Comparison of ENCODE assay signal across 9 mouse cellular contexts in the genomic region with DNA sequence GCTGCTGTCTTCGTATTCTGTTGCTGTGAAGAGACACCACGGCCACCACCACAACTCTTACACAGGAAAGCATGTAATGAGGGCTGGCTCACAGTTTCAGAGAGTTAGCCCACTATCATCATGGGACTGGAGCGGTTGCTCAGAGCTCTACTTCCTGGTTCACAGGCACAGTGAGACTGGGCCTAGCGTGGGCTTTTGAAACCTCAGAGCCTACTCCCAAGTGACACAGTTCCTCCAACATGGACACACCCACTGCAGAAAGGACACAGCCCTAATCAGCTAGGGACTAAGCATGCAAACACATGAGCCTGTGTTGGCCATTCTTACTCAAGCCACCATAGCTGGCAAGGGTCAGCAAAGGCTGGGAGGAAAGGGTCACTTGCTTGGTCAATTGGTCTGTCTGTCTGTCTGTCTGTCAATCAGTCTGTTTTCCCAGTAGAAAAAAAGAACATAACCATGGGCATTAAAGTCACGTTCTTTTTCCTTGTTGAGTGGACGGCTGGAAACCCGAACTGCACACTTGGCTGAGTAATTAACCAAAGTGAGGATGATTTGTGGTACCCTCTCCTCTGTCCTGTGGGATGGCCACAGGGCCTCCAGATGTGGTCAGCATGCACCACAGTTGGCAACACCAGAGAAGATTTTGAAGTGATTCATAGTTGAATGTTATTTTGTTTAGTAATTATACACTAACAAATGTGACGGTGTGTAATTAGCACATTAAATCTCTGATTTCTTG. TPM values are rescaled to one million over a fixed set of nuclear protein-coding genes. Genes with fewer than 3 reads are reported as not detected.
DNase-seq lines count a peak whose midpoint lies in the region; ATAC-seq and TF ChIP-seq lines count a peak whose summit lies in the region.
"Had no signal": no experiment of that assay in that cellular context is flagged by ENCODE, and none has a peak within 500 bp of the region (broad histone marks: within the 10 kb centered on the region; RNA-seq: fewer than 3 reads in every experiment).

No protein-coding gene starts in this region.

- no peaks in the 10 kb centered on the region for H3K36me3 ChIP-seq in intestine, embryonic 16.5 days (ENCODE audit: control insufficient read depth, insufficient read depth, low read length)
- peaks cover 7% of the 10 kb centered on the region for H3K36me3 ChIP-seq in forebrain, embryonic 10.5 days (replicated peaks)

- peak overlapping the region; percentile 0; the same call in 1 of the 2 replicates for H3K27ac ChIP-seq in layer of hippocampus, adult 2 months
- 0 out of 2 replicates have a peak overlapping the region, but pooled peaks have one; percentile 54 for H3K27ac ChIP-seq in intestine, embryonic 16.5 days (ENCODE audit: low read length)
- H3K27ac ChIP-seq in forebrain, embryonic 10.5 days = no peak overlapping the region
- H3K27ac ChIP-seq: limb, embryonic 13.5 days had no signal

- H3K4me2 ChIP-seq in intestine, embryonic 16.5 days (ENCODE audit: low read depth, low read length) = no peak overlapping the region
- H3K4me2 ChIP-seq: limb, embryonic 13.5 days had no signal

- H3K27me3 ChIP-seq in intestine, embryonic 16.5 days (replicated peaks; ENCODE audit: control insufficient read depth, insufficient read depth, low read length) = no peaks in the 10 kb centered on the region
- H3K27me3 ChIP-seq in forebrain, embryonic 10.5 days (ENCODE audit: poor library complexity, severe bottlenecking) = no peaks in the 10 kb centered on the region
- H3K27me3 ChIP-seq: limb, embryonic 13.5 days had no signal

- WGBS in intestine, embryonic 16.5 days = 61% methylated on average over 8 of the region's 8 CpGs
- 91% methylated on average over 8 of the region's 8 CpGs for WGBS in forebrain, embryonic 10.5 days

- peak; percentile 37 for ATAC-seq in intestine, embryonic 16.5 days

- H3K9ac ChIP-seq in intestine, embryonic 16.5 days (ENCODE audit: low read depth, low read length) = no peak overlapping the region
- H3K9ac ChIP-seq: limb, embryonic 13.5 days had no signal

- H3K9me3 ChIP-seq in intestine, embryonic 16.5 days (ENCODE audit: control insufficient read depth, low read length) = no peaks in the 10 kb centered on the region
- no peaks in the 10 kb centered on the region for H3K9me3 ChIP-seq in forebrain, embryonic 10.5 days
- H3K9me3 ChIP-seq: limb, embryonic 13.5 days had no signal

- H3K4me3 ChIP-seq in layer of hippocampus, adult 2 months = no peak overlapping the region
- no peak overlapping the region for H3K4me3 ChIP-seq in intestine, embryonic 16.5 days (ENCODE audit: low read length)
- no peak overlapping the region for H3K4me3 ChIP-seq in forebrain, embryonic 10.5 days
- H3K4me3 ChIP-seq: limb, embryonic 13.5 days had no signal

- H3K4me1 ChIP-seq in intestine, embryonic 16.5 days (ENCODE audit: control insufficient read depth, insufficient read depth, low read length) = peaks cover 55% of the 10 kb centered on the region
- peaks cover 38% of the 10 kb centered on the region for H3K4me1 ChIP-seq in forebrain, embryonic 10.5 days

- no peak for DNase-seq in layer of hippocampus, adult 2 months (ENCODE audit: low spot score in 2 of 2)
- DNase-seq in layer of hippocampus, postnatal 36 days = no peak
- DNase-seq in MEL-GATA-1-ER (ENCODE audit: extremely low read depth, low read depth) = peak; percentile 53
- DNase-seq in natural killer cell, adult 2 months (ENCODE audit: low spot score in 2 of 2) = peak; percentile 82 to 84
- DNase-seq in urinary bladder, postnatal 4 days (ENCODE audit: low spot score in 2 of 2) = no peak
- DNase-seq in forebrain, embryonic 10.5 days (ENCODE audit: extremely low spot score, low spot score) = no peak
- no peak for DNase-seq in Muller cell, postnatal 12 days (ENCODE audit: inconsistent ontology term)

- TF ChIP-seq CTCF in layer of hippocampus, adult 2 months (conservative IDR thresholded peaks at IDR 0.05) = no peak

RNA-seq across cellular contexts. Expression of a gene that starts 56.7 kb away (rescaled TPM):
- total RNA-seq in layer of hippocampus, adult 2 months (2021) = 100 to 1,000 TPM; 243 to 252 TPM
- total RNA-seq in layer of hippocampus, postnatal 36 days (2021) = 100 to 1,000 TPM; 228 to 249 TPM
- 129 and 133 TPM in 2 replicates for polyA plus RNA-seq in intestine, embryonic 16.5 days (2015; fragmentation: Nextera tagmentation; extraction: Ambion mirVana)
- 135 and 138 TPM in 2 replicates for polyA plus RNA-seq in forebrain, embryonic 10.5 days (2016; fragmentation: Nextera tagmentation; extraction: Ambion mirVana)

Comparison
In these comparisons a context has a peak if more than half of its experiments do, and no peak if none do; other contexts are left out.
1. DNase-seq: peak in MEL-GATA-1-ER (single experiment) and natural killer cell, adult 2 months (2 of 2); none in layer of hippocampus, adult 2 months (0 of 2), layer of hippocampus, postnatal 36 days (0 of 2), urinary bladder, postnatal 4 days (0 of 2), forebrain, embryonic 10.5 days (single experiment) and Muller cell, postnatal 12 days (single experiment).